Mouse (Mus musculus) lung, postnatal 10 days (tissue): ENCODE measurements around the gene Pik3cd.
A peak's percentile ranks its signal among the peaks of the same experiment; 100 is the strongest.

Source experiments
- DNase-seq: peaks from one replicate; pipeline ENCODE4 v3.0.0; 2021

Pik3cd gene

DNA sequence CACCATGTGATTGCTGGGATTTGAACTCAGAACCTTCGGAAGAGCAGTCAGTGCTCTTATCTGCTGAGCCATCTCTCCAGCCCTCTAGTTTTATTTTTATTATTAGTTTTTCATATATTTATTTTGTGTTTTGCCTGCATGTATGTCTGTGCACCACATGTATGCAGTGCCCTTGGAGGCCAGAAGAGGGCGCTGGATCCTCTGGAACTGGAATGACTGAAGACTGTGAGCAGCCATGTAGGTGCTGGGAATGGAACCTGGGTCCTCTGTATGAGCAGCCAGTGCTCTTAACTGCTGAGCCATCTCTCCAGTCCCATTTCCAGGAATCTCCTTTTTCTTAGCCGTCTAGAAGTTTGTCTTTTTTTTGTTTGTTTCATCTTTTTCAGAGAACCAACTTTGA lies 97.9 kb downstream of the Pik3cd start:
- DNase-seq: no peak

- no peak for DNase-seq
Measured at GRCm38 (mm10) chr4:149603860-149604259, 98.5 kb downstream of the Pik3cd start.

DNA sequence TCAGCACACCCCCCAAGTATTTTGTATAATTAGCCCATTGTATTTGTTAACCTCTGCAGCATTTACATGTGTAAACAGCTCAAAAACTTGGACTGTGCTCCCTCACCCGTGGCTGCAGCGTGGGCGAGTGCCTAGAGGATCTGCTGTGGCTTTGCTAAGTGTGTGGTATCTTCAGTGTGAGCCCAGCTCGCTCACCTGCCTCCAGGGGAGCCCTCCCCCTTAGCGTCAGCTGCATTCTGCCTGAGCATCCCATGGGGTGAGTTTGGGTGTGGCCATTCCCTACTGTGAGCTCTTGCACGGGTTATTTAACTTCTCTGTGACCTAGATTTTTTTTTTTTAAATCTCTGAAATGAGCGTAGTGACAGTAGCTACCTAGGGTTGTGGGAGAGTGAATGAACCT lies 100.1 kb downstream of the Pik3cd start:
- no peak for DNase-seq

DNA sequence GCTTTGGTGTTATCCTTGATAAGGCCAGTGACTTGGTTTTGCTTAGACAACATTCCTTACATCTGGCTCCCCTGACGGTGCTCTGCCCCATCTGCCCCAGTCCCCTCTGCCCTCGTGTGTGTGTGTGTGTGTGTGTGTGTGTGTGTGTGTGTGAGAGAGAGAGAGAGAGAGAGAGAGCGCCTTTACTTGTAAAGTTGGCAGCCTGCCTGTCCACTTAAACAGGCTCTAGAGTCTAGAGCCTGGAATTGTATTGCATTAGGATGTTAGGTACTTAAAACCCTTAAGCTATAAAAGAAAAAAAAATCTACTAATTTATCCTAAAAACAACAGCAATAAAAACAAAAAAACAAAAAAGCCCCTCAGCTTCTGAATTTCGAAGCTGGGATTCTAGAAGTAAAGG lies 100.9 kb downstream of the Pik3cd start:
- DNase-seq: peak; percentile 36

DNA sequence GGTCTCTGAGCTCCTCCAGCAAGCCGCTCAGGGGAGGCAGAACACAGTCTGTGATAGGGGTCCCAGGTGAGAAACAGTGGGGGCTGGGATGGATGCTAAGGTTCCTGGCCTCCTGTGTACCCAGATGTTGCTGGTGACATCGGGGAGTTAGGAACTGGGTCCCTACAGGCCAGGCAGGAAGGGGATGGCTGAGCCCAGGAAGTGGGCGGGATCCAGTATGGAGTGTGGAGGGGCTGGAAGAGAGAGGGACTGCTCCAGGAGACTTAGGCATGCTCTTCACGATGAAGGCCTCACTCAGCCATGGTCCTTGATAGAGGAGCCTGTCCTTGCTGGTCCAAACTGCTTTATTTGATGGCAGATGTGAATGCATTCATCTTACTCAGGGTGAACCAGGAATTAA lies 102.2 kb downstream of the Pik3cd start:
- DNase-seq: no peak

DNA sequence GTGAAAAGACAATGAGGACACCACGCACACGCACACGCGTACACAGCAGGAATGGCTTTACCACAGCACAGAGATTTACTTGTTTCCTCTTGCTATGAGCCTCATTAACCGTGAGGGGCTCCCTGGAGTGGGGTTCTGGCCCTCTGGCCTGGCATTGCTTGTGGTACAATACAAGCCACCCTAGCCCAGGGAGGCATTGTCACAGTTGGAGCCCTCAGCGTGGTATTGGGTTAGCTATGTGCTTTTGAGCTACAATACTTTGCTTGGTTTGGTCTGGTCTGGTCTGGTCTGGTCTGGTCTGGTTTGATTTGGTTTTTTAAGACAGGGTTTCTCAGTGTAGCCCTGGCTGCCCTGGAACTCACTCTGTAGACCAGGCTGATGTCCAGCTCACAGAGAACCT lies 102.8 kb downstream of the Pik3cd start:
- DNase-seq: no peak
